Mouse (Mus musculus) embryonic fibroblast, embryonic 13.5 days (primary cell): ENCODE measurements at regions not wholly inside any gene's neighbourhood (a gene's known extent, or its start where the extent isn't known, plus 50 kb on each side); places are given as distances from the start of the nearest gene placed in this dataset.

Experiments used
- H3K27ac ChIP-seq: 2 replicates; pipeline ENCODE4 v1.5.1; 2012; ENCODE audit warnings: low read length, control low read depth, inconsistent platforms; ENCODE audit not compliant: insufficient read depth
- H3K4me1 ChIP-seq: 2 replicates; pipeline ENCODE4 v1.6.1; 2011; ENCODE audit warnings: low read length; ENCODE audit not compliant: control insufficient read depth, insufficient read depth
- H3K4me3 ChIP-seq: 2 replicates; pipeline ENCODE4 v1.5.1; 2011; ENCODE audit warnings: mild to moderate bottlenecking, control low read depth, low read length; ENCODE audit not compliant: insufficient read depth
- CTCF ChIP-seq: IDR thresholded peaks from 2 replicates; pipeline ENCODE4 v1.5.1; 2011; ENCODE audit warnings: mild to moderate bottlenecking, control low read depth, low read length, moderate library complexity, borderline replicate concordance; ENCODE audit not compliant: insufficient read depth
- POLR2A ChIP-seq: IDR thresholded peaks from 2 replicates; pipeline ENCODE4 v1.6.1; 2011; ENCODE audit warnings: low read depth, mild to moderate bottlenecking, control low read depth, low read length, moderate library complexity

GRCm38 (mm10) chr2:115456372-115457022 lies 125.0 kb upstream of the BC052040 start:
- Histone ChIP-seq H3K4me3 (no peak overlapping the region), H3K27ac (no peak overlapping the region), H3K4me1 (no peaks in the 10 kb centered on the region)
- no peak for TF ChIP-seq POLR2A
- TF ChIP-seq CTCF, result no peak

GRCm38 (mm10) chr2:115460028-115460881 lies 121.3 kb upstream of the BC052040 start:
- Histone ChIP-seq H3K4me3 (no peak overlapping the region), H3K27ac (no peak overlapping the region), H3K4me1 (no peaks in the 10 kb centered on the region)
- TF ChIP-seq POLR2A (no peak), CTCF (no peak)

- TF ChIP-seq POLR2A (no peak), CTCF (no peak)
- H3K4me1 ChIP-seq, result no peaks in the 10 kb centered on the region
- no peak overlapping the region for H3K27ac ChIP-seq
- no peak overlapping the region for H3K4me3 ChIP-seq
Observed at GRCm38 (mm10) chr2:115460882-115461151, 120.7 kb upstream of the BC052040 start.

GRCm38 (mm10) chr2:115466170-115466569 lies 115.3 kb upstream of the BC052040 start:
- H3K4me3 ChIP-seq, result no peak overlapping the region
- no peak overlapping the region for H3K27ac ChIP-seq
- 0 out of 2 replicates have a peak, but pooled peaks cover 2% of the 10 kb centered on the region for H3K4me1 ChIP-seq
- TF ChIP-seq CTCF (no peak), POLR2A (no peak)

GRCm38 (mm10) chr2:115467107-115467745 lies 114.3 kb upstream of the BC052040 start:
- TF ChIP-seq CTCF (no peak), POLR2A (no peak)
- peak overlapping the region; percentile 41; the same call in 1 of the 2 replicates for H3K27ac ChIP-seq
- 0 out of 2 replicates have a peak, but pooled peaks cover 2% of the 10 kb centered on the region for H3K4me1 ChIP-seq
- no peak overlapping the region for H3K4me3 ChIP-seq

- Histone ChIP-seq H3K4me1 (0 out of 2 replicates have a peak, but pooled peaks cover 2% of the 10 kb centered on the region), H3K27ac (peak overlapping the region; percentile 41), H3K4me3 (no peak overlapping the region)
- no peak for TF ChIP-seq POLR2A
- TF ChIP-seq CTCF, result no peak
Observed at GRCm38 (mm10) chr2:115467936-115468335, 113.6 kb upstream of the BC052040 start.

GRCm38 (mm10) chr2:115468471-115468909 lies 113.0 kb upstream of the BC052040 start:
- H3K4me3 ChIP-seq, result no peak overlapping the region
- peak overlapping the region; percentile 41 for H3K27ac ChIP-seq
- TF ChIP-seq POLR2A (no peak), CTCF (no peak)
- H3K4me1 ChIP-seq, result 0 out of 2 replicates have a peak, but pooled peaks cover 2% of the 10 kb centered on the region

- H3K4me1 ChIP-seq, result 0 out of 2 replicates have a peak, but pooled peaks cover 2% of the 10 kb centered on the region
- no peak overlapping the region for H3K27ac ChIP-seq
- no peak overlapping the region for H3K4me3 ChIP-seq
- TF ChIP-seq POLR2A (no peak), CTCF (no peak)
Observed at GRCm38 (mm10) chr2:115469165-115469821, 112.2 kb upstream of the BC052040 start.

GRCm38 (mm10) chr2:115472393-115472792 lies 109.1 kb upstream of the BC052040 start:
- Histone ChIP-seq H3K4me1 (0 out of 2 replicates have a peak, but pooled peaks cover 2% of the 10 kb centered on the region), H3K4me3 (no peak overlapping the region), H3K27ac (no peak overlapping the region)
- no peak for TF ChIP-seq POLR2A
- no peak for TF ChIP-seq CTCF
